In genomic region chr9:67581581-67582280, GRCm38 (mm10) we compare ENCODE assay signal across 16 mouse cellular contexts. TPM values are rescaled to one million over a fixed set of nuclear protein-coding genes. Genes with fewer than 3 reads are reported as not detected.
A peak's percentile ranks its signal among the peaks of the same experiment; 100 is the strongest.
DNase-seq lines count a peak whose midpoint lies in the region; ATAC-seq and TF ChIP-seq lines count a peak whose summit lies in the region.
"Had no signal": no experiment of that assay in that cellular context is flagged by ENCODE, and none has a peak within 500 bp of the region (broad histone marks: within the 10 kb centered on the region; RNA-seq: fewer than 3 reads in every experiment).

No protein-coding gene starts in this region.

- H3K9ac ChIP-seq in embryonic facial prominence, embryonic 15.5 days, result no peak overlapping the region
- no peak overlapping the region for H3K9ac ChIP-seq in forebrain, embryonic 12.5 days
- no peak overlapping the region for H3K9ac ChIP-seq in hindbrain, embryonic 11.5 days (ENCODE audit: low read depth, low read length)
- H3K9ac ChIP-seq: embryonic facial prominence, embryonic 12.5 days; forebrain, embryonic 15.5 days; liver, embryonic 12.5 days had no signal

- ATAC-seq in embryonic facial prominence, embryonic 15.5 days (ENCODE audit: insufficient number of reproducible peaks, low FRiP score, low TSS enrichment, low read depth), result no peak
- no peak for ATAC-seq in forebrain, embryonic 12.5 days (ENCODE audit: low FRiP score)
- ATAC-seq in hindbrain, embryonic 11.5 days (ENCODE audit: low FRiP score), result no peak
- ATAC-seq: forebrain, embryonic 15.5 days; liver, embryonic 12.5 days had no signal

- H3K36me3 ChIP-seq in embryonic facial prominence, embryonic 15.5 days, result no peaks in the 10 kb centered on the region
- no peaks in the 10 kb centered on the region for H3K36me3 ChIP-seq in heart, embryonic 10.5 days
- no peaks in the 10 kb centered on the region for H3K36me3 ChIP-seq in myocyte (ENCODE audit: control insufficient read depth, insufficient read depth)
- H3K36me3 ChIP-seq in forebrain, embryonic 12.5 days (replicated peaks), result no peaks in the 10 kb centered on the region
- no peaks in the 10 kb centered on the region for H3K36me3 ChIP-seq in hindbrain, embryonic 11.5 days (ENCODE audit: control insufficient read depth, insufficient read depth, low read length)
- H3K36me3 ChIP-seq: embryonic facial prominence, embryonic 12.5 days; forebrain, embryonic 15.5 days; liver, embryonic 12.5 days had no signal

- H3K79me2 ChIP-seq in myocyte (ENCODE audit: control insufficient read depth, insufficient read depth), result peaks cover 42% of the 10 kb centered on the region

- TF ChIP-seq POLR2A in myocyte (IDR thresholded peaks at IDR 0.05; ENCODE audit: insufficient read length, low read depth), result no peak

- H3K4me1 ChIP-seq in embryonic facial prominence, embryonic 15.5 days, result peaks cover 17% of the 10 kb centered on the region
- H3K4me1 ChIP-seq in heart, embryonic 10.5 days, result peaks cover 47% of the 10 kb centered on the region
- H3K4me1 ChIP-seq in forebrain, embryonic 12.5 days, result peaks cover 3% of the 10 kb centered on the region; the same call in 1 of the 2 replicates
- H3K4me1 ChIP-seq in hindbrain, embryonic 11.5 days (replicated peaks; ENCODE audit: control insufficient read depth, insufficient read depth, low read length), result no peaks in the 10 kb centered on the region
- H3K4me1 ChIP-seq: forebrain, embryonic 15.5 days had no signal

- H3K27me3 ChIP-seq in embryonic facial prominence, embryonic 15.5 days, result no peaks in the 10 kb centered on the region
- H3K27me3 ChIP-seq in heart, embryonic 10.5 days (ENCODE audit: insufficient read depth, poor library complexity, severe bottlenecking), result no peaks in the 10 kb centered on the region
- H3K27me3 ChIP-seq in myocyte (ENCODE audit: control insufficient read depth, insufficient read depth, insufficient read length), result no peaks in the 10 kb centered on the region
- H3K27me3 ChIP-seq in forebrain, embryonic 12.5 days, result no peaks in the 10 kb centered on the region
- no peaks in the 10 kb centered on the region for H3K27me3 ChIP-seq in hindbrain, embryonic 11.5 days (ENCODE audit: control insufficient read depth, insufficient read depth, low read length)
- H3K27me3 ChIP-seq: embryonic facial prominence, embryonic 12.5 days; forebrain, embryonic 15.5 days; liver, embryonic 12.5 days had no signal

- WGBS in embryonic facial prominence, embryonic 15.5 days, result 55% methylated on average over 10 of the region's 10 CpGs
- 50% methylated on average over 10 of the region's 10 CpGs for WGBS in heart, embryonic 10.5 days
- 83% methylated on average over 10 of the region's 10 CpGs for WGBS in forebrain, embryonic 12.5 days
- WGBS in hindbrain, embryonic 11.5 days, result 82% methylated on average over 10 of the region's 10 CpGs

- DNase-seq in left cerebral cortex, adult 9 months (ENCODE audit: low spot score in 2 of 2), result peak; percentile 14
- no peak for DNase-seq in left cerebral cortex, adult 18-20 months (ENCODE audit: low spot score in 2 of 2)
- peak; percentile 80 for DNase-seq in heart, embryonic 10.5 days (ENCODE audit: low spot score)
- no peak for DNase-seq in cerebellum, adult 11 months
- no peak for DNase-seq in hindbrain, embryonic 11.5 days (ENCODE audit: low spot score)
- DNase-seq: cerebellum, adult 9-10 months; layer of hippocampus, postnatal 36 days; right cerebral cortex, postnatal 25 days had no signal

- peak overlapping the region; percentile 0; the same call in 1 of the 2 replicates for H3K27ac ChIP-seq in embryonic facial prominence, embryonic 15.5 days (replicated peaks)
- peak overlapping the region; percentile 86 for H3K27ac ChIP-seq in heart, embryonic 10.5 days
- H3K27ac ChIP-seq in forebrain, embryonic 12.5 days, result no peak overlapping the region
- no peak overlapping the region for H3K27ac ChIP-seq in hindbrain, embryonic 11.5 days (ENCODE audit: low read depth, low read length)
- H3K27ac ChIP-seq: embryonic facial prominence, embryonic 12.5 days; forebrain, embryonic 15.5 days; liver, embryonic 12.5 days; macrophage had no signal

- H3K9me3 ChIP-seq in embryonic facial prominence, embryonic 15.5 days (replicated peaks), result no peaks in the 10 kb centered on the region
- no peaks in the 10 kb centered on the region for H3K9me3 ChIP-seq in heart, embryonic 10.5 days
- H3K9me3 ChIP-seq in forebrain, embryonic 12.5 days, result no peaks in the 10 kb centered on the region
- H3K9me3 ChIP-seq in hindbrain, embryonic 11.5 days (ENCODE audit: control insufficient read depth, low read length), result no peaks in the 10 kb centered on the region
- H3K9me3 ChIP-seq: embryonic facial prominence, embryonic 12.5 days; forebrain, embryonic 15.5 days; liver, embryonic 12.5 days had no signal

- H3ac ChIP-seq in myocyte (ENCODE audit: control insufficient read depth, insufficient read length), result no peak overlapping the region

- H3K4me2 ChIP-seq in embryonic facial prominence, embryonic 15.5 days (replicated peaks), result no peak overlapping the region
- peak overlapping the region; percentile 28 for H3K4me2 ChIP-seq in myocyte (ENCODE audit: low read depth)
- no peak overlapping the region for H3K4me2 ChIP-seq in forebrain, embryonic 12.5 days
- H3K4me2 ChIP-seq in hindbrain, embryonic 11.5 days (replicated peaks; ENCODE audit: low read depth, low read length), result no peak overlapping the region
- H3K4me2 ChIP-seq: embryonic facial prominence, embryonic 12.5 days; forebrain, embryonic 15.5 days; liver, embryonic 12.5 days had no signal

- H3K4me3 ChIP-seq in embryonic facial prominence, embryonic 15.5 days (replicated peaks), result no peak overlapping the region
- no peak overlapping the region for H3K4me3 ChIP-seq in heart, embryonic 10.5 days
- H3K4me3 ChIP-seq in myocyte, result no peak overlapping the region
- H3K4me3 ChIP-seq in forebrain, embryonic 12.5 days (replicated peaks), result no peak overlapping the region
- no peak overlapping the region for H3K4me3 ChIP-seq in hindbrain, embryonic 11.5 days (ENCODE audit: low read depth, low read length)
- H3K4me3 ChIP-seq: embryonic facial prominence, embryonic 12.5 days; forebrain, embryonic 15.5 days; liver, embryonic 12.5 days had no signal

TF ChIP-seq in myocyte, 11 proteins besides CTCF, POLR2A, EP300 and RAD21:
- no peak for TF ChIP-seq TCF12 (IDR thresholded peaks at IDR 0.05; ENCODE audit: insufficient read depth, poor library complexity, severe bottlenecking)
- no peak for TF ChIP-seq MYOG (IDR thresholded peaks at IDR 0.05; ENCODE audit: control insufficient read depth in 1 of 3, insufficient read depth in 1 of 3, insufficient read length in 2 of 3, low read depth in 2 of 3)
- peak in 1 of 3 experiments; percentile 17 for TF ChIP-seq MYOD1 (IDR thresholded peaks at IDR 0.05; ENCODE audit: control insufficient read depth in 1 of 3, insufficient read length in 2 of 3, low read depth in 2 of 3)

RNA-seq across cellular contexts. Expression of gene Tln2, which starts 22.2 kb away (rescaled TPM):
- total RNA-seq in left cerebral cortex, adult 18-20 months (2021), result 10 to 100 TPM; 81.5 to 85.2 TPM
- polyA plus RNA-seq in embryonic facial prominence, embryonic 15.5 days (2015; fragmentation: Nextera tagmentation; extraction: Ambion mirVana), result 33.9 and 37.2 TPM in 2 replicates
- polyA plus RNA-seq in heart, embryonic 10.5 days (2016; fragmentation: Nextera tagmentation; extraction: Ambion mirVana), result 34.7 and 53.3 TPM in 2 replicates
- 28.6 TPM for polyA plus RNA-seq in myocyte (2012; fragmentation: generic; extraction: Trizol)
- polyA plus RNA-seq in forebrain, embryonic 12.5 days (2016; fragmentation: Nextera tagmentation; extraction: Ambion mirVana), result 17.3 and 17.5 TPM in 2 replicates
- polyA plus RNA-seq in hindbrain, embryonic 11.5 days (2014; fragmentation: Nextera tagmentation; extraction: Ambion mirVana), result 15.9 and 22.6 TPM in 2 replicates
- total RNA-seq: monocyte, adult 5-6 weeks had no signal

Comparison
In these comparisons a context has a peak if more than half of its experiments do, and no peak if none do; other contexts are left out.
1. DNase-seq: peak in left cerebral cortex, adult 9 months (2 of 2) and heart, embryonic 10.5 days (single experiment); none in left cerebral cortex, adult 18-20 months (0 of 2), cerebellum, adult 11 months (single experiment) and hindbrain, embryonic 11.5 days (single experiment).
2. H3K27ac ChIP-seq: peak in embryonic facial prominence, embryonic 15.5 days (single experiment) and heart, embryonic 10.5 days (single experiment); none in forebrain, embryonic 12.5 days (single experiment) and hindbrain, embryonic 11.5 days (single experiment).